Mouse (Mus musculus) cerebellum, adult 2 months (tissue): ENCODE data around the gene Umad1.

Experiments
- CTCF ChIP-seq: fragments of 200-500 bp; IDR thresholded peaks from 2 replicates; pipeline ENCODE4 v1.5.1; 2011; ENCODE audit warnings: low read depth, mild to moderate bottlenecking, control low read depth, low read length, moderate library complexity, borderline replicate concordance; ENCODE audit not compliant: insufficient read depth
- POLR2A ChIP-seq: fragments of 200-500 bp; IDR thresholded peaks from 2 replicates; pipeline ENCODE4 v1.6.1; 2011; ENCODE audit warnings: low read length, control low read depth, borderline replicate concordance; ENCODE audit not compliant: insufficient read depth

DNA sequence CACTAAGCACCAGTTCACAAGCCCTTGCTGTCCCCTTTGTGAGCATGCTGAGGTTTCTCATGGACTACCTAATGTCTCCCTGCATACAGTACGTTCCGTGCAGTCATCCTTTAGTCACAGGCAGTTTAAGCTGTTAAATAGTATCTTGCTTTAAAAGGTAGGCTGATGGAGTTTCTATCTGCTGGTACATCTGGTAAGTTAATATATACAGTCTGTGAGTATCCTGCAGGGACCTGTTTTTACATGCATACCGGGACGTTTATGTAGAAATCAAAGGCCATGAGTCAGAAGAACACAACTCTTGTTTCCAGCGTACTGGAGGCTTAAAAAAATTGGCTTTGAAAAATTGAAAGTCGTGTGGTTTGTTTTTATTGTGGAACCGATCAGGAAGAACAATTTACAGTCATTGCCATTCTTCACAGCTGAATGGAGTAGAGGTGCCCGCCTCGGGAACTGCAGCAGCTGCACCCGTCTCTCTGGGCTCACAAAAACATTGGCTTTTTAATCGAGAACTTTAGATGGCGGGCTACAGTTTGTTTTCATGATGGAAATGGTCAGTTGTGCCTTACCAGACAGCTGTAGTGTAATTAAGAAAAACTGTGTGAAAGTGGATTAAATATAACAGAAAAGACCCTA, 93.6 kb downstream of the Umad1 start:
- TF ChIP-seq CTCF = no peak
- TF ChIP-seq POLR2A = no peak
